Mouse (Mus musculus): ENCODE results near the gene Acvr1. TPM values are rescaled to one million over a fixed set of nuclear protein-coding genes. Genes with fewer than 3 reads are reported as not detected.

Gene Acvr1
- polyA plus RNA-seq, 1 experiment from 2014 or later = 6.5 TPM

GRCm38 (mm10) chr2:58388601-58389000 is 178.4 kb downstream of the Acvr1 start:
- Histone ChIP-seq H3K4me2 (no peak overlapping the region), H3K36me3 (ENCODE audit: insufficient read depth) (no peaks in the 10 kb centered on the region), H3K9ac (no peak overlapping the region), H3K9me3 (ENCODE audit: low read depth, low read length) (no peaks in the 10 kb centered on the region), H3K27me3 (ENCODE audit: insufficient read depth, low read length) (no peaks in the 10 kb centered on the region), H3K4me1 (ENCODE audit: insufficient read depth) (no peaks in the 10 kb centered on the region), H3K27ac (ENCODE audit: low read depth) (no peak overlapping the region), H3K4me3 (ENCODE audit: low read depth, low read length) (no peak overlapping the region)
- 67% methylated on average over 7 of the region's 7 CpGs for WGBS
- ATAC-seq (ENCODE audit: insufficient read depth) (no peak), DNase-seq (no peak)
- no peak for TF ChIP-seq CTCF (IDR thresholded peaks at IDR 0.05; ENCODE audit: low read depth)

DNA sequence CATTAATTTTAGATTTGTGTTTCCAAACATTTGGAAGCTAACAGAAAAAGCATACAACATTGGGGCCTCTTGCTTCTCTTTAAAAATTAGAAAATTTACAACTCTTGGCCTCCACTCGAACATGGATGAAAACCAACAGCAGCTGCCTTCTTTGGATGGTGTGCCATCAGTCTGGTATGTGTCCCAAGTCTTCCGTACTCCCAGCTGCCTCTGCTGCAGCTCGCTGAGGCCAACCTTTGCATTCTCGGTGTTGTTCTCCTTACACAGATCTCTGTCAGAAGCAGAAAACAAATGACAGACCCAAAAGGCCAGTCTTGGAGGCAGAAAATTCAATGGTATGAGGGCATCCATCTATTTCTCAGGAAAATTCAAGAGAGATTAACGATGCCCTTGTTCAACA is 186.9 kb downstream of the Acvr1 start:
- 75% methylated on average over 5 of the region's 5 CpGs for WGBS
- Histone ChIP-seq H3K27ac (ENCODE audit: low read depth) (no peak overlapping the region), H3K36me3 (ENCODE audit: insufficient read depth) (no peaks in the 10 kb centered on the region)

DNA sequence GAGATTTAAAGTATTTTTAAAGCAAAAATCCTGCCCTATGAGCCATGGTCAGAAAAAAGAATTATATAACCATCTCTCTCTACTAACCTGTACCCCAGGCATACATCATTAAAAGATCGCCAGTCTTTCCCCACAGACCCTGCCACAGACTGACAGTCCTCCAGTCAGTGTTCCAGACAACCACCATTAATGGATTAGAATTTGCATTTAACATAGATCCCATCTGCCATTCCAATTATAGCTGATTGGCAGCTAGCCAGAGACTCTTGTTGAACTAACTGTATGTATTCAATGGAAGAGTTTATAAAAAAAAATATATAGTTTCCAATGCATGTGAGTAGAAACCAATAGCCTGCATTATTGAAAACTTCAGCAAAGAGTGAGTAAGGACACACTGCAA is 187.5 kb downstream of the Acvr1 start:
- Histone ChIP-seq H3K4me2 (no peak overlapping the region), H3K9me3 (ENCODE audit: low read depth, low read length) (no peaks in the 10 kb centered on the region), H3K36me3 (ENCODE audit: insufficient read depth) (no peaks in the 10 kb centered on the region), H3K4me3 (ENCODE audit: low read depth, low read length) (no peak overlapping the region), H3K27me3 (ENCODE audit: insufficient read depth, low read length) (no peaks in the 10 kb centered on the region), H3K9ac (no peak overlapping the region), H3K27ac (ENCODE audit: low read depth) (no peak overlapping the region), H3K4me1 (ENCODE audit: insufficient read depth) (no peaks in the 10 kb centered on the region)
- no peak for TF ChIP-seq CTCF (IDR thresholded peaks at IDR 0.05; ENCODE audit: low read depth)
- 61% methylated on average over 1 of the region's 1 CpGs for WGBS
- no peak for ATAC-seq (ENCODE audit: insufficient read depth)
- peak; percentile 33 for DNase-seq

More for the DNA sequence above, 186.9 kb downstream of the Acvr1 start:
- Histone ChIP-seq H3K4me3 (ENCODE audit: low read depth, low read length) (no peak overlapping the region), H3K4me2 (no peak overlapping the region), H3K4me1 (ENCODE audit: insufficient read depth) (no peaks in the 10 kb centered on the region), H3K9ac (no peak overlapping the region), H3K9me3 (ENCODE audit: low read depth, low read length) (no peaks in the 10 kb centered on the region), H3K27me3 (ENCODE audit: insufficient read depth, low read length) (no peaks in the 10 kb centered on the region)
- ATAC-seq (ENCODE audit: insufficient read depth) = no peak
- DNase-seq = no peak
- TF ChIP-seq CTCF (IDR thresholded peaks at IDR 0.05; ENCODE audit: low read depth) = no peak

GRCm38 (mm10) chr2:58377417-58378130 is 189.4 kb downstream of the Acvr1 start:
- TF ChIP-seq CTCF (IDR thresholded peaks at IDR 0.05; ENCODE audit: low read depth) = no peak
- H3K27ac ChIP-seq (ENCODE audit: low read depth) = no peak overlapping the region
- H3K4me1 ChIP-seq (ENCODE audit: insufficient read depth) = no peaks in the 10 kb centered on the region
- ATAC-seq (ENCODE audit: insufficient read depth) = no peak
- no peak for DNase-seq
- no peaks in the 10 kb centered on the region for H3K36me3 ChIP-seq (ENCODE audit: insufficient read depth)
- no peak overlapping the region for H3K9ac ChIP-seq
- H3K27me3 ChIP-seq (ENCODE audit: insufficient read depth, low read length) = no peaks in the 10 kb centered on the region
- no peak overlapping the region for H3K4me3 ChIP-seq (ENCODE audit: low read depth, low read length)
- no peak overlapping the region for H3K4me2 ChIP-seq
- no peaks in the 10 kb centered on the region for H3K9me3 ChIP-seq (ENCODE audit: low read depth, low read length)
- 67% methylated on average over 9 of the region's 9 CpGs for WGBS

- H3K9ac ChIP-seq = no peak overlapping the region
- no peaks in the 10 kb centered on the region for H3K9me3 ChIP-seq (ENCODE audit: low read depth, low read length)
- H3K27ac ChIP-seq (ENCODE audit: low read depth) = no peak overlapping the region
- no peak overlapping the region for H3K4me3 ChIP-seq (ENCODE audit: low read depth, low read length)
- no peak for DNase-seq
- no peak for TF ChIP-seq CTCF (IDR thresholded peaks at IDR 0.05; ENCODE audit: low read depth)
- no peak for ATAC-seq (ENCODE audit: insufficient read depth)
- 70% methylated on average over 3 of the region's 3 CpGs for WGBS
- no peaks in the 10 kb centered on the region for H3K4me1 ChIP-seq (ENCODE audit: insufficient read depth)
- H3K36me3 ChIP-seq (ENCODE audit: insufficient read depth) = no peaks in the 10 kb centered on the region
- no peak overlapping the region for H3K4me2 ChIP-seq
- no peaks in the 10 kb centered on the region for H3K27me3 ChIP-seq (ENCODE audit: insufficient read depth, low read length)
These were observed 200.8 kb downstream of the Acvr1 start for GRCm38 (mm10) chr2:58366196-58366595.

GRCm38 (mm10) chr2:58361361-58362046 is 205.5 kb downstream of the Acvr1 start:
- 88% methylated on average over 3 of the region's 3 CpGs for WGBS
- ATAC-seq (ENCODE audit: insufficient read depth) = no peak
- no peaks in the 10 kb centered on the region for H3K9me3 ChIP-seq (ENCODE audit: low read depth, low read length)

GRCm38 (mm10) chr2:58358132-58358460 is 208.9 kb downstream of the Acvr1 start:
- Histone ChIP-seq H3K4me2 (peak overlapping the region; percentile 98), H3K4me1 (ENCODE audit: insufficient read depth) (0 out of 2 replicates have a peak, but pooled peaks cover 6% of the 10 kb centered on the region), H3K9me3 (ENCODE audit: low read depth, low read length) (no peaks in the 10 kb centered on the region), H3K9ac (no peak overlapping the region), H3K4me3 (ENCODE audit: low read depth, low read length) (peak overlapping the region; percentile 53), H3K36me3 (ENCODE audit: insufficient read depth) (no peaks in the 10 kb centered on the region), H3K27me3 (ENCODE audit: insufficient read depth, low read length) (peaks cover 14% of the 10 kb centered on the region), H3K27ac (ENCODE audit: low read depth) (no peak overlapping the region)
- DNase-seq (no peak), ATAC-seq (ENCODE audit: insufficient read depth) (no peak)
- WGBS = 10% methylated on average over 3 of the region's 3 CpGs
- TF ChIP-seq CTCF (IDR thresholded peaks at IDR 0.05; ENCODE audit: low read depth) = no peak

More at GRCm38 (mm10) chr2:58361361-58362046, 205.5 kb downstream of the Acvr1 start:
- Histone ChIP-seq H3K27me3 (ENCODE audit: insufficient read depth, low read length) (peaks cover 14% of the 10 kb centered on the region), H3K9ac (no peak overlapping the region), H3K27ac (ENCODE audit: low read depth) (no peak overlapping the region), H3K4me3 (ENCODE audit: low read depth, low read length) (no peak overlapping the region), H3K4me2 (no peak overlapping the region), H3K36me3 (ENCODE audit: insufficient read depth) (no peaks in the 10 kb centered on the region), H3K4me1 (ENCODE audit: insufficient read depth) (0 out of 2 replicates have a peak, but pooled peaks cover 6% of the 10 kb centered on the region)
- no peak for DNase-seq
- TF ChIP-seq CTCF (IDR thresholded peaks at IDR 0.05; ENCODE audit: low read depth) = no peak

Data from lung, embryonic 14.5 days (tissue).